Mouse (Mus musculus) CH12.LX (cell line): Measurements from ENCODE around the gene Kcnj6.

ENCODE experiments used
- BHLHE40 ChIP-seq: IDR thresholded peaks from 2 replicates; pipeline ENCODE4 v1.6.1; 2011; ENCODE audit warnings: mild to moderate bottlenecking, low read depth, low read length, improper control_type of control experiment
- CTCF ChIP-seq, 2 experiments: IDR thresholded peaks in 1 of 2; conservative IDR thresholded peaks in 1 of 2; 2 replicates each; pipeline ENCODE4 v1.5.1; 2011 to 2012; ENCODE audit warnings: low read depth in 2 of 2, low read length in 2 of 2, improper control_type of control experiment in 1 of 2, inconsistent platforms in 1 of 2, mild to moderate bottlenecking in 1 of 2, moderate library complexity in 1 of 2
- ELF1 ChIP-seq: IDR thresholded peaks from 2 replicates; pipeline ENCODE4 v1.6.1; 2014; ENCODE audit warnings: low read depth, mild to moderate bottlenecking, inconsistent platforms, low read length, improper control_type of control experiment
- GABPA ChIP-seq: IDR thresholded peaks from 2 replicates; pipeline ENCODE4 v1.6.1; 2012; ENCODE audit warnings: low read depth, low read length, improper control_type of control experiment, inconsistent platforms; ENCODE audit not compliant: insufficient replicate concordance
- MAFK ChIP-seq: IDR thresholded peaks from 2 replicates; pipeline ENCODE4 v1.6.1; 2011; ENCODE audit warnings: low read length, improper control_type of control experiment; ENCODE audit not compliant: insufficient replicate concordance
- MAX ChIP-seq: IDR thresholded peaks from 2 replicates; pipeline ENCODE4 v1.6.1; 2011; ENCODE audit warnings: low read length, improper control_type of control experiment
- MAZ ChIP-seq: IDR thresholded peaks from 2 replicates; pipeline ENCODE4 v1.6.1; 2012; ENCODE audit warnings: low read depth, mild to moderate bottlenecking, inconsistent platforms, low read length, improper control_type of control experiment, moderate library complexity
- MXI1 ChIP-seq: IDR thresholded peaks from 2 replicates; pipeline ENCODE4 v1.6.1; 2011; ENCODE audit warnings: mild to moderate bottlenecking, low read depth, low read length, improper control_type of control experiment
- POLR2A ChIP-seq: IDR thresholded peaks from 2 replicates; pipeline ENCODE4 v1.6.1; 2011; ENCODE audit warnings: low read depth, mild to moderate bottlenecking, improper control_type of control experiment, low read length
- RAD21 ChIP-seq: IDR thresholded peaks from 2 replicates; pipeline ENCODE4 v1.6.1; 2011; ENCODE audit warnings: low read depth, mild to moderate bottlenecking, low read length, improper control_type of control experiment, moderate library complexity
- USF1 ChIP-seq: IDR thresholded peaks from 2 replicates; pipeline ENCODE4 v1.6.1; 2014; ENCODE audit warnings: low read depth, mild to moderate bottlenecking, inconsistent platforms, low read length, improper control_type of control experiment
- USF2 ChIP-seq: conservative IDR thresholded peaks from 2 replicates; pipeline ENCODE4 v1.6.1; 2011; ENCODE audit warnings: low read depth, low read length, improper control_type of control experiment

DNA sequence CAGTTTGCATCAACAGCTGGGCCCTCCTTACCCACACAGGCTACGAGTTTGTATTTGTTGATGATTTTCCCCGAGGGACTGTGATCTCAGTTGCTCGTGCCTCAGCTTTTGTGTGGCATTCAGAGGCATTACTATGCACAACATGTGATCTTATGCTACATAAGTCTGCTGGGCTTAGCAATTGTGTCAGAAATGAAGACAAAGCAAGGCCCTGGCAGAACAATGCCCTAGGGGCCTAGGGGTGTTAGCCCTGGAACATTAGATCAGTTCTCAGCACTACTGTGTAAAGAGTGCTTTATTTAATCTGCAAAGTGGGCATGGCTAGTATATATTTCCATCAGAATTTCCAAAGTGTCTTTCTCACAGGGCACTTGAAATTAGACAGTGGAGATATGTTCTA, 1.5 kb upstream of the Kcnj6 start:
- TF ChIP-seq MAZ, result no peak
- TF ChIP-seq POLR2A, result no peak
- no peak for TF ChIP-seq USF2
- TF ChIP-seq RAD21, result no peak
- TF ChIP-seq GABPA, result no peak
- no peak for TF ChIP-seq BHLHE40
- TF ChIP-seq MAX, result no peak
- no peak for TF ChIP-seq MAFK
- no peak for TF ChIP-seq CTCF (conservative IDR thresholded peaks at IDR 0.05 in 1 of 2, IDR thresholded peaks at IDR 0.05 in 1 of 2; ENCODE audit: low read depth in 2 of 2, low read length in 2 of 2)
- no peak for TF ChIP-seq ELF1
- TF ChIP-seq USF1, result no peak
- TF ChIP-seq MXI1, result no peak
